Mouse (Mus musculus) midbrain, embryonic 14.5 days (tissue): ENCODE measurements around the gene Nrp2. TPM values are rescaled to one million over a fixed set of nuclear protein-coding genes. Genes with fewer than 3 reads are reported as not detected.

Experiments
- ATAC-seq: fragments of 200-750 bp; cut with Nextera tagmentation; 2 replicates; pipeline ENCODE4 v1.8.0; 2017; ENCODE audit warnings: moderate number of reproducible peaks, moderate library complexity; ENCODE audit not compliant: low FRiP score, low TSS enrichment
- DNase-seq: peaks from one replicate; pipeline ENCODE4 v3.0.0-alpha.2; 2015
- H3K27ac ChIP-seq: fragments of 300-500 bp; sonication (generic); replicated peaks from 2 replicates; pipeline ENCODE4 v1.5.1; 2014; ENCODE audit warnings: mild to moderate bottlenecking, low read depth, low read length, moderate library complexity
- H3K27me3 ChIP-seq: fragments of 300-500 bp; sonication (generic); 2 replicates; pipeline ENCODE4 v1.6.1; 2014; ENCODE audit warnings: low read length, control low read depth, mixed read lengths; ENCODE audit not compliant: control insufficient read depth, insufficient read depth
- H3K36me3 ChIP-seq: fragments of 300-500 bp; sonication (generic); 2 replicates; pipeline ENCODE4 v1.6.1; 2014; ENCODE audit warnings: low read length, control low read depth; ENCODE audit not compliant: control insufficient read depth, insufficient read depth
- H3K4me1 ChIP-seq: fragments of 300-500 bp; sonication (generic); 2 replicates; pipeline ENCODE4 v1.6.1; 2014; ENCODE audit warnings: mild to moderate bottlenecking, antibody characterized with exemption, low read length, control low read depth; ENCODE audit not compliant: control insufficient read depth, insufficient read depth
- H3K4me2 ChIP-seq: fragments of 300-500 bp; sonication (generic); 2 replicates; pipeline ENCODE4 v1.6.1; 2014; ENCODE audit warnings: mild to moderate bottlenecking, low read length, moderate library complexity
- H3K4me3 ChIP-seq: fragments of 300-500 bp; sonication (generic); replicated peaks from 2 replicates; pipeline ENCODE4 v1.5.1; 2014; ENCODE audit warnings: low read depth, low read length
- H3K9ac ChIP-seq: fragments of 300-500 bp; sonication (generic); replicated peaks from 2 replicates; pipeline ENCODE4 v1.6.1; 2014; ENCODE audit warnings: mild to moderate bottlenecking, low read length, moderate library complexity
- H3K9me3 ChIP-seq: fragments of 300-500 bp; sonication (generic); 2 replicates; pipeline ENCODE4 v1.6.1; 2016; ENCODE audit warnings: low read length, control low read depth, mixed read lengths; ENCODE audit not compliant: control insufficient read depth
- WGBS: fragments of 180-500 bp; shearing (Covaris S2); extraction: QIAGEN DNeasy Blood & Tissue Kit; methylation state at CpG from one replicate; pipeline ENCODE4 v1.1.7; 2014; 5-methylcytosine and 5-hydroxymethylcytosine counted together
- polyA plus RNA-seq: library from polyadenylated mRNA; unstranded; fragments of >200 nt; fragmentation: Nextera tagmentation; extraction: Ambion mirVana; gene quantifications from 2 replicates; pipeline ENCODE4 v1.2.1, GENCODE M21; 2014

Gene Nrp2
- polyA plus RNA-seq, 1 experiment from 2014 or later: 19.5 TPM

DNA sequence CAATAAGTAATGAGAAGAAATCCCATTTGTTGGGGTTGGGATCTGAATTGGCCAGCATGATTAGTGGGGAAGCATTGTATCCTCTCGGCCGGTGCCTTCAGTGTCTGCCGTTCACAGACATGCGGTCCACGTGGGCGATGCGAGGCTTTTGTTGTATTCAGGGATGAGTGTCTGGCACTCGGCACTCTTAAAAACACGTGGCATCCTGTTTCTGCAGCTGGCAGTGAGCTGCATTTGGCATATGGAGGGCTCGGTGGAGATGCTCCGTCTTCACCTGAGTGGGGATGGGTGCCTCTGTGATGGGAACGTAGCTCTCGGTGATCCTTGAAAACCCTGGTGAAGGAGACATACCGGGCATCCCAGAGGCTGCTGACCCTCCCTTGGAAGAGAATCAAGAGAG is 46.6 kb downstream of the Nrp2 start:
- Histone ChIP-seq H3K36me3 (peaks cover 28% of the 10 kb centered on the region), H3K4me3 (no peak overlapping the region), H3K27ac (no peak overlapping the region), H3K27me3 (peaks cover 31% of the 10 kb centered on the region; the same call in 1 of the 2 replicates), H3K4me2 (no peak overlapping the region), H3K9me3 (no peaks in the 10 kb centered on the region), H3K9ac (no peak overlapping the region; the same call in 1 of the 2 replicates), H3K4me1 (peaks cover 46% of the 10 kb centered on the region)
- 57% methylated on average over 14 of the region's 14 CpGs for WGBS
- ATAC-seq (no peak), DNase-seq (no peak)

DNA sequence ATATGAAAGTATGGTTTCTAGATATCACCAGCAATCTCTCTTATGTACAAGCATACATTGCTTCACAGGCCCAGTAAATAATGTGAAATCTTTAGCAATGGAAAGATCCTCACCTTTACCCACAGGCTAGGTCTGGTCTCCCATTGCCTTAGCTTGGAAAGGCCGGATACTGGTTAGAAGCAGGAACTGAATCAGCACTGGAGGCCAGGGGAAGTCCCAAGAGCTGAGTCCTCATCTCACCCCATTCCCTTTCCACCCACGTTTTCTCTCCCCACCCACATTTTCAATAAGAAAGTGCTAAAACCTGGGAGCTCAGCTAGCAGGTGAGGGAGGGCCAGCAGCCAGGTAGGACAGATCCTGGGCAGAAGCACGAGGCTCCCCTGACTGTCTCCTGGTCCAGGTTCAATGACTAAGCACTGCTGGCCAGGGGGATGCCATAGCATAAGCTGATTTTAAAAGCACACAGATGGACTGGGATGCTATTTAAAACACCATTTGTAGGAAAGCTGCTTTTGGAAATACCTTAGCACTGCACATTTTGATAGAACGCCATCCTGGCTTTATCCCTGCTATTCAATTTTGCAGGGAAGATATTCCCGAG is 47.4 kb downstream of the Nrp2 start:
- peaks cover 46% of the 10 kb centered on the region for H3K4me1 ChIP-seq
- no peak for ATAC-seq
- H3K4me3 ChIP-seq: no peak overlapping the region
- DNase-seq: no peak
- 73% methylated on average over 5 of the region's 5 CpGs for WGBS
- peaks cover 31% of the 10 kb centered on the region; the same call in 1 of the 2 replicates for H3K27me3 ChIP-seq
- no peaks in the 10 kb centered on the region for H3K9me3 ChIP-seq
- H3K27ac ChIP-seq: no peak overlapping the region; the same call in 1 of the 2 replicates
- H3K4me2 ChIP-seq: no peak overlapping the region
- H3K9ac ChIP-seq: no peak overlapping the region
- H3K36me3 ChIP-seq: peaks cover 24% of the 10 kb centered on the region

DNA sequence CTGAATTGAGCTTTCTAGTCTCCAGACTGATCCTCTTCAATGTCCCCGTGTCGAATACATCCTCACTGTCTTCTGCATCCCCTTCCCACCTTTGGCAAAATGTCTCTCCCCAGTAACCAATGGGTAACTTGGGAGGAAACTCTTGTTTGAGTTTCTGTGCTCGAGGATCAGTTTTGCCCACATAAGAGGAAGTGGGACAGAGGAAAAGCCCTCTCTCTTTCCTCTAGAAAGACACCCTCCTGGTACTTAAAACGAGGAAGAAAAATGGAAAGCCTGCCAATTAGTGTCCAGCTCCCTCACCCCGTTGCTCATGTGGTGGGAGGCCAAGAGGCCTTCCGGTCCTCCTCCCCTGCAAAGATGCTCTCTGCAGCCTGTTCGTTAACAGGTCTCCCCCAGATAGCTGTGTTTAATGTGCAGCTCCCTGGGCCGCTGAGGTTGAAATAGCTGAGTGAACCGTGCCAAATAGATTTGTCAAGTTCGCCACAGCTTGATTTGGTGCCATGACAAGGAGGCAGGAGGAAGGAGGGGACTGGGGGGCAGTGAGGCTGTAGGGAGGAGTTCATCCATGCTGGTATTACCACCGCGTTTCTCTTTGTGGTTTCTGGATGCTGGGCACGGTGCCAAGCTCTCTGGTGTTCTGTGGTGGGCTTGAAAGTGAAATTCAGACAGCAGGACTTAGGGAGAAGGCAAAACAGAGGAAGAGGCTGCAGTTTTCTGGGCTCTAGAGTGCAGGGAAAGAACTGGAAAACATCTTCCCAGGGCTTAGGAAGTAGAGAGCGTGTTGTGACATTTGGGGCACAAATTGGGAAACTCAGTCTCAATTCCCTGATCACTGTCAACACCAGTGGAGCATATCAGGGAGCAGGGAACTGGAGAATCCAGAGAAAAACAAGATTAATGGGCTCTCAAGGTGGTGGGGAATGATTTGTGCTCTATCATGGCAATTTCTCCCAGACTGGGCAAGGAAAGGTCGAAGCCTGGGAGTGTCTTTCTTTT is 48.2 kb downstream of the Nrp2 start:
- Histone ChIP-seq H3K4me3 (no peak overlapping the region), H3K9me3 (no peaks in the 10 kb centered on the region), H3K27ac (peak overlapping the region; percentile 52), H3K9ac (no peak overlapping the region), H3K36me3 (peaks cover 18% of the 10 kb centered on the region), H3K27me3 (peaks cover 27% of the 10 kb centered on the region; the same call in 1 of the 2 replicates), H3K4me2 (peak overlapping the region; percentile 25; the same call in 1 of the 2 replicates), H3K4me1 (peaks cover 46% of the 10 kb centered on the region)
- ATAC-seq (peak; percentile 73), DNase-seq (peak; percentile 85)
- WGBS: 18% methylated on average over 15 of the region's 15 CpGs

DNA sequence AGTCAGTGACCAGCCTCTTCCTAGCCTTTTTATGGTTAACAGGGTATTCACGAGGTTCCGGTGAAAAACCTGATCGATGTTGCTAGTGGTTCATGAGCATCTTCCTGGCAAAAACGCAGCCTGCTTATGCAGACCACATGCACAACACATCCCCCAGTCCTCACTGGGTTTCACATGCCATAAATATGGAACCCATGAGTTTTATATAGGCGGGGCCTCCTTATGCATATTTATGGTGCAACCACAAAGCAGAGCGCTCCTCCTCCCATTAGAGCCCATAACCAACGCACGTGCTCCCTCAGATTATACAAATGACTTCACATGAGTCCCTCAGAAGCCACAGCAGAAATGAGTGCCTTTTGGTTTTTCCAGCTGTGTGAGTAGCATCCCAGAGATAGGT is 49.0 kb downstream of the Nrp2 start:
- peaks cover 27% of the 10 kb centered on the region; the same call in 1 of the 2 replicates for H3K27me3 ChIP-seq
- WGBS: 41% methylated on average over 8 of the region's 8 CpGs
- H3K9me3 ChIP-seq: no peaks in the 10 kb centered on the region
- no peak overlapping the region for H3K9ac ChIP-seq
- DNase-seq (no peak), ATAC-seq (0 out of 2 replicates have a peak, but pooled peaks have one; percentile 29)
- no peak overlapping the region for H3K4me3 ChIP-seq
- H3K4me2 ChIP-seq: no peak overlapping the region
- peaks cover 46% of the 10 kb centered on the region for H3K4me1 ChIP-seq
- H3K27ac ChIP-seq: peak overlapping the region; percentile 52; the same call in 1 of the 2 replicates
- H3K36me3 ChIP-seq: peaks cover 13% of the 10 kb centered on the region; the same call in 1 of the 2 replicates

DNA sequence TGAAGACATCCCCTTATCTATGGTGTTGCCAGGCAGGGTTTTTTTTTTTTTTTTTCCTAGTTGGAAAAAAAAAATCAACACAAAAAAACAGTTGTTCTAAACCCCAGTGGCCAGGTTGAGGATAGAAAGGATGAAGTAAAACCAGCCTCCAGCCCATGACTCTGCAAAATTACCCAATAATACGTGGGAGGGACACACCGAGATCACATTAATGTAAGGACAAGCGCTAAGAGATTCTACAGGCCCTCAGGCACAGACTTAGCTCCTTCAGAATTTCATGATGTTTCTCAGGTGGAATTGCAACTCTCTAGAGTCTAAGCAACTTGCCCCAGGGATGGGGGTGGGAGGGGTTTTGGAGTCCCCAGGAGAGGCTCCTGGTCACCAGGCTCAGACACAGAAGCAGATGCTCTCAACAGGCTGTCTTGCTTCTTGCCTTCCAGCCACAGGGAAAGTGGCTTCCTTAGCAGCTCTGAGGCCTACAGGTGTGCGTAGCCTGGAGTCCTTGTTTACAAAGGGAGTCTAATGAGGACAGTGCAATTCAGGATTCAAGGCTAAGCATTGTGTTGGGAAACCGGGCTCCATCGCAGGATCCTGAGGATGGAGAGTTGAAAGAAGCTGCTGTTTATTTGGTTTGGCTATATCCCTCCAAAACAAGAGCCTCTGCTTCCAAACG is 49.7 kb downstream of the Nrp2 start:
- peaks cover 9% of the 10 kb centered on the region; the same call in 1 of the 2 replicates for H3K36me3 ChIP-seq
- no peak overlapping the region for H3K4me3 ChIP-seq
- H3K4me1 ChIP-seq: peaks cover 46% of the 10 kb centered on the region
- DNase-seq (no peak), ATAC-seq (no peak)
- no peak overlapping the region for H3K4me2 ChIP-seq
- H3K27ac ChIP-seq: no peak overlapping the region
- peaks cover 25% of the 10 kb centered on the region; the same call in 1 of the 2 replicates for H3K27me3 ChIP-seq
- H3K9me3 ChIP-seq: no peaks in the 10 kb centered on the region
- 65% methylated on average over 7 of the region's 7 CpGs for WGBS
- H3K9ac ChIP-seq: no peak overlapping the region

DNA sequence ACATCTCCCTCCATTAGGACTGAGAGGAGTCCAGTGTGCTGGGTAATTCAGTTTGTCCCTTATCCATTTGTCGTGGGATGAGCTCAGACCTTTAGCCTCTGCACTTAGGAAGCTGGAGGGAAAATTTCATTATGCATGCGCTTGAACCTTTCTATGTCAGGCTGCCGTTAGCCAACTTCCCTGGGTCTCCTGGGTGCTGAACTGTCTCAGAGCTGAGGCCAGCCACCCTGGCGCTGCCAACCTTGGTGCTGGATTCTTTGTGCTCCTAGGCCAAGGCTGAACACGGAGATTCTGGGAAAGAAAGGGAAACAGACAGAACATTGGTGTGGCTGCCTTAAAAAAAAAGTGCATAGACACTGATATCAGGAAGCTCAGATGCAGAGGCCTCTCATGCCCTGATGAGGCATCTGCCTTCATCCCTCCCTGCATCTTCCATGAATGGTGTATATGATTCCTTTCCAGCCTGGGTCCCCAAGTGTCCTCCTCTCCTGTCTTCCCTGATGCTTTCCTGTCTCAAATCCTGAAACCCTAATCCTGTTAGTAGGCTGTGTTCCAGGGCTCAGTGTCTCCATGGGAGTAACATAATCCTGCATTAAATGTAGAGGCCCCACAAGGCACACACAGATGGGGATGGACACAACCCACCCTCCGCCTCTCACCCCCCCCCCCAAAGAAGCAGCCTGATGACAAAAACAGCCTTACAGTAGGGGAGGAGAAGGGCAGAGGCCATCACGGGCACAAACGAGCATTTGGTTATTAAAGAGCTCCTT is 51.2 kb downstream of the Nrp2 start:
- H3K36me3 ChIP-seq: peaks cover 2% of the 10 kb centered on the region; the same call in 1 of the 2 replicates
- H3K27me3 ChIP-seq: peaks cover 11% of the 10 kb centered on the region; the same call in 1 of the 2 replicates
- no peaks in the 10 kb centered on the region for H3K9me3 ChIP-seq
- H3K9ac ChIP-seq: no peak overlapping the region
- ATAC-seq (peak; percentile 16; the same call in 1 of the 2 replicates), DNase-seq (peak; percentile 60)
- H3K4me2 ChIP-seq: no peak overlapping the region
- WGBS: 20% methylated on average over 8 of the region's 8 CpGs
- peaks cover 45% of the 10 kb centered on the region for H3K4me1 ChIP-seq
- H3K4me3 ChIP-seq: no peak overlapping the region
- no peak overlapping the region for H3K27ac ChIP-seq

DNA sequence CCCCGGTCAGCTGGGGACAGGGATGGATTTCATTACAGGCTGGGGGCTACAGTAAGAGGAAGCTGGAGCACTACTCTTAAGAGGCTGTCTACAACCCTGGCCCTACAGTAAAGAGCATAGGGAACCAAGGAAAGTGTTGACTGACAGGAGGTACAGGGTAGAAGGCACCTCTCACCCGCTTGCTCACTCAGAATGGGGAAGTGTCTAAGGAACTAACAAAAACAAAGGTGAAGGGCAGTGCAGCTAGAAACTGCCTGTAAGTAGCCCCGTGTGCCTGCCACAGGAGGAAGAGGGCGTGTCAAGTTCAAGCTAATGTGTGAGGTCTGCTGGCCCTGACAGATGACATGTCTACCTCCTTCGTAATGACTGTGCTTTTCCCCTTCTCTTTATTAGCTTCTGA is 57.0 kb downstream of the Nrp2 start:
- Histone ChIP-seq H3K9me3 (no peaks in the 10 kb centered on the region), H3K4me3 (no peak overlapping the region), H3K36me3 (0 out of 2 replicates have a peak, but pooled peaks cover 7% of the 10 kb centered on the region), H3K4me2 (no peak overlapping the region), H3K4me1 (no peaks in the 10 kb centered on the region), H3K9ac (no peak overlapping the region), H3K27me3 (no peaks in the 10 kb centered on the region), H3K27ac (no peak overlapping the region)
- 74% methylated on average over 5 of the region's 5 CpGs for WGBS
- ATAC-seq (no peak), DNase-seq (no peak)

DNA sequence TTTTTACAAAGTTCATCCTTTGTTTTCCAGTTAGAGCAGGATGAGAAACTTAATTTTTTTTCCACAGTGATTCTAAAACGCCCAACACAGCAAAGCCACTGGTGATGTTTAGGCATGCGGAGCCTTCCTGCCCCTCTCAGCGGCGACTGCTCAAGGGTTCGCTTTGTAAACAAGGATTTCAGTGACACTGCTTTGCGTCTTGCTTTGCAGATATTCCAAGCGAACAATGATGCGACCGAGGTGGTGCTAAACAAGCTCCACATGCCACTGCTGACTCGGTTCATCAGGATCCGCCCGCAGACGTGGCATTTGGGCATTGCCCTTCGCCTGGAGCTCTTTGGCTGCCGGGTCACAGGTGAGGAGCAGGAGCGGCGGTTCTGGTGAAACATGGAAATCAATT is 57.5 kb downstream of the Nrp2 start:
- no peak overlapping the region for H3K4me3 ChIP-seq
- WGBS: 80% methylated on average over 17 of the region's 17 CpGs
- H3K27ac ChIP-seq: no peak overlapping the region
- no peak for ATAC-seq
- H3K27me3 ChIP-seq: no peaks in the 10 kb centered on the region
- H3K9ac ChIP-seq: no peak overlapping the region
- DNase-seq: no peak
- H3K4me1 ChIP-seq: no peaks in the 10 kb centered on the region
- H3K36me3 ChIP-seq: 0 out of 2 replicates have a peak, but pooled peaks cover 7% of the 10 kb centered on the region
- H3K9me3 ChIP-seq: no peaks in the 10 kb centered on the region
- H3K4me2 ChIP-seq: no peak overlapping the region
